In the genomic region with DNA sequence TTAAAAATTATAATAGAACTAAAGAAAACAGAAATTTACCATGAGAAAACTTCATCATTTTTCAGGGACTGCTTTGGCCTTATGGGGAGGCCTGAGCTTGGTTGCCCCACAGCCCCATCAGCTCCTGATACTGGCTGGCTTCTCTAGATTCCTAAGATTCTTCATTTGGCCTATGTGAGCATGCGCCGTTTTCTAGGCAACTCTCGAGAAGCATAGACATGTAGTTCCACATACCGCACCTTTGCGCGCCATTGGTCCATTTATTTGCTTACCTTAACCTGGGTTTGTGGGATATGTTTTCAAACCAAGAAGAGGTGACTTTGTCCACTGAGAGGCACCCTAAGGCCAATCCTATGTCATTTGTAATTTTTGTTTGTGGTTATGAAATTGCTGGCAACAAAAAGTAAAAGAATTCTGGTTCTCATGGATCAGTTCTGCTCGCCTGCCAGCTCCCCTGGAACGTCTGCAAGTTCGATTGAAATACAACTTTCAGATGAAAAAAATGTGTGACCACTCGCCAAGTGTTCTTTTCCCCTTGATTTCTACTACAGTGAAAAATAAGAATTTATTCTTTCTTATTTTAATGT, we compare ENCODE assay signal across 18 mouse cellular contexts. TPM values are rescaled to one million over a fixed set of nuclear protein-coding genes. Genes with fewer than 3 reads are reported as not detected.
A peak's percentile ranks its signal among the peaks of the same experiment; 100 is the strongest.
DNase-seq lines count a peak whose midpoint lies in the region; ATAC-seq and TF ChIP-seq lines count a peak whose summit lies in the region.
"Had no signal": no experiment of that assay in that cellular context is flagged by ENCODE, and none has a peak within 500 bp of the region (broad histone marks: within the 10 kb centered on the region; RNA-seq: fewer than 3 reads in every experiment).

No protein-coding gene starts in this region.

- H3K9ac ChIP-seq in liver, adult 2 months (ENCODE audit: low read depth, low read length): no peak overlapping the region
- no peak overlapping the region for H3K9ac ChIP-seq in liver, postnatal 0 days (replicated peaks)
- H3K9ac ChIP-seq: forebrain, embryonic 15.5 days; midbrain, embryonic 13.5 days had no signal

- WGBS in liver, adult 2 months: 79% methylated on average over 10 of the region's 10 CpGs
- 82% methylated on average over 10 of the region's 10 CpGs for WGBS in liver, postnatal 0 days (ENCODE audit: insufficient replicate concordance)

- H3K27me3 ChIP-seq in liver, adult 2 months (ENCODE audit: control insufficient read depth, insufficient read depth, low read length): no peaks in the 10 kb centered on the region
- no peaks in the 10 kb centered on the region for H3K27me3 ChIP-seq in liver, postnatal 0 days (ENCODE audit: insufficient read depth, low read length)
- H3K27me3 ChIP-seq: CH12.LX; forebrain, embryonic 15.5 days; midbrain, embryonic 13.5 days had no signal

- peak; percentile 35 for DNase-seq in adrenal gland, postnatal 10 days
- no peak for DNase-seq in adrenal gland, adult 18-20 months (ENCODE audit: low spot score in 2 of 2)
- peak; percentile 51 for DNase-seq in liver, adult 2 months (ENCODE audit: extremely low read depth, low read depth, low spot score)
- DNase-seq in liver, postnatal 0 days: no peak
- peak; percentile 58 to 62 for DNase-seq in heart, postnatal 36 days
- peak; percentile 63 for DNase-seq in lung, postnatal 36 days
- no peak for DNase-seq in left cerebral cortex, postnatal 14 days (ENCODE audit: low spot score in 2 of 2)
- no peak for DNase-seq in left cerebral cortex, postnatal 10 days (ENCODE audit: extremely low spot score in 1 of 2, low spot score in 2 of 2)
- DNase-seq: cerebellum, postnatal 14 days; kidney, adult 8-10 months; liver; right cerebral cortex, postnatal 14 days; thymus, postnatal 4 days had no signal

- ATAC-seq in liver, postnatal 0 days: no peak
- ATAC-seq: forebrain, embryonic 15.5 days; midbrain, embryonic 13.5 days had no signal

- TF ChIP-seq POLR2A in liver, adult 2 months (IDR thresholded peaks at IDR 0.05; ENCODE audit: extremely low read depth, insufficient read depth, low read length): no peak

- no peaks in the 10 kb centered on the region for H3K36me3 ChIP-seq in liver, adult 2 months (ENCODE audit: control insufficient read depth, insufficient read depth, low read length)
- H3K36me3 ChIP-seq in liver, postnatal 0 days (replicated peaks; ENCODE audit: insufficient read depth, low read length): no peaks in the 10 kb centered on the region
- H3K36me3 ChIP-seq: forebrain, embryonic 15.5 days; midbrain, embryonic 13.5 days had no signal

- no peak overlapping the region for H3K27ac ChIP-seq in liver, adult 2 months (replicated peaks; ENCODE audit: insufficient read depth, low read depth, low read length)
- H3K27ac ChIP-seq in liver, postnatal 0 days (ENCODE audit: low read depth): no peak overlapping the region
- H3K27ac ChIP-seq: forebrain, embryonic 15.5 days; macrophage; midbrain, embryonic 13.5 days had no signal

- H3K9me3 ChIP-seq in liver, postnatal 0 days (ENCODE audit: low read length): no peaks in the 10 kb centered on the region
- H3K9me3 ChIP-seq: forebrain, embryonic 15.5 days; midbrain, embryonic 13.5 days had no signal

- intact Hi-C loops in heart, postnatal 36 days (cut with DNase I): loop anchor here (2.0 kb wide), 1 partner anchor 17 kb away; no protein-coding TSS in a partner anchor
- intact Hi-C loops in left cerebral cortex, postnatal 14 days (cut with DNase I): no loop called here
- intact Hi-C loops in left cerebral cortex, postnatal 10 days (cut with DNase I): no loop called here

- no peak overlapping the region for H3K4me2 ChIP-seq in liver, postnatal 0 days (ENCODE audit: low read depth, low read length)
- H3K4me2 ChIP-seq: forebrain, embryonic 15.5 days; midbrain, embryonic 13.5 days had no signal

- TF ChIP-seq EP300 in liver, postnatal 0 days (IDR thresholded peaks at IDR 0.05; ENCODE audit: low read depth): no peak

- no peaks in the 10 kb centered on the region for H3K79me2 ChIP-seq in liver, adult 2 months (ENCODE audit: control insufficient read depth, insufficient read depth, low read length)

- TF ChIP-seq CTCF in liver, adult 2 months (IDR thresholded peaks at IDR 0.05; ENCODE audit: low read depth, low read length): no peak
- no peak for TF ChIP-seq CTCF in liver, postnatal 0 days (IDR thresholded peaks at IDR 0.05; ENCODE audit: low read depth)

- no peak overlapping the region for H3K4me3 ChIP-seq in liver, adult 2 months (ENCODE audit: insufficient read depth, low read depth, low read length)
- no peak overlapping the region for H3K4me3 ChIP-seq in liver, postnatal 0 days (ENCODE audit: low read depth, low read length)
- H3K4me3 ChIP-seq: forebrain, embryonic 15.5 days; midbrain, embryonic 13.5 days; myocyte had no signal

- no peaks in the 10 kb centered on the region for H3K4me1 ChIP-seq in liver, adult 2 months (ENCODE audit: control insufficient read depth, insufficient read depth, low read length)
- no peaks in the 10 kb centered on the region for H3K4me1 ChIP-seq in liver, postnatal 0 days (ENCODE audit: insufficient read depth)

RNA-seq across cellular contexts. Expression of a gene that starts 21.9 kb away (rescaled TPM):
- 10 to 100 TPM; 18.5 to 19.9 TPM for total RNA-seq in adrenal gland, postnatal 10 days (2021)
- total RNA-seq in adrenal gland, adult 18-20 months (2021): 10 to 100 TPM; 15.0 to 18.8 TPM
- total RNA-seq in liver, adult 2 months (2014; rRNA removed): 2.0 and 3.3 TPM in 2 replicates
- 0.65 and 1.7 TPM in 2 replicates for polyA plus RNA-seq in liver, adult 2 months (2012; rRNA removed)
- polyA plus RNA-seq in liver, postnatal 0 days (2015; fragmentation: Nextera tagmentation; extraction: Ambion mirVana): 2.7 and 3.2 TPM in 2 replicates
- total RNA-seq in heart, postnatal 36 days (2021): 10 to 100 TPM in 1 of 2 experiments, 1 to 10 TPM in 1; 8.6 to 10.5 TPM
- 100 to 1,000 TPM; 287 to 288 TPM for total RNA-seq in left cerebral cortex, postnatal 14 days (2021)
- total RNA-seq in left cerebral cortex, postnatal 10 days (2021): 100 to 1,000 TPM; 330 to 354 TPM
- polyA plus RNA-seq: myocyte had no signal

Comparison
In these comparisons a context has a peak if more than half of its experiments do, and no peak if none do; other contexts are left out.
1. DNase-seq: peak in adrenal gland, postnatal 10 days (single experiment), liver, adult 2 months (single experiment), heart, postnatal 36 days (2 of 2) and lung, postnatal 36 days (single experiment); none in adrenal gland, adult 18-20 months (0 of 2), liver, postnatal 0 days (single experiment), left cerebral cortex, postnatal 14 days (0 of 2) and left cerebral cortex, postnatal 10 days (0 of 2).
2. RNA of a gene that starts 21.9 kb away (total RNA-seq): 330 to 354 TPM in left cerebral cortex, postnatal 10 days and 287 to 288 TPM in left cerebral cortex, postnatal 14 days; 18.5 to 19.9 TPM in adrenal gland, postnatal 10 days, 15.0 to 18.8 TPM in adrenal gland, adult 18-20 months, 8.6 to 10.5 TPM in heart, postnatal 36 days and 2.0 to 3.3 TPM in liver, adult 2 months; every median in the first group is over 10 times any median in the second.